Mouse (Mus musculus): ENCODE results near the gene Vmn1r113.
"Not testable (repeated sequence)": the region's sequence is repeated elsewhere in the genome, so short reads cannot be mapped to it uniquely, and the experiment has no call there.

The Vmn1r113 gene

DNA sequence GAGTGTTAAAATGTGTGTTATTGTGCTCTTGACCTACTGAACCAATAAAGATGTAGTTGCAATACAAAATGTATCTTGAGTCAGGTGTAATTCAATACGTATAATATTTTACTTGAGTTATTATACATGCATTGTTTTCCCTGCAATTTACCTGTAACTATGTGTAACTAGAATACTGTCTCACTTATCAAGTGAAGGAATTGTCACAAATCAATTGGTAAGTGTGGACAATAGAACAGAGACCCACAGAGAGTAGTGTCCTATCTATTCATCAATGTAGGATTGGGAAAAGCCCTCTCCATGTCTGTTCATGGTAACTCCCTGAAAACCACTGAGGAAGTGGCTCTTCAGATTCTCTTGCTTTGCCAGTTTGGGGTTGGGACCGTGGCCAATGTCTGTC, at the start of gene Vmn1r113:
Gene Vmn1r113 (plus strand): TSS at position 301 of the 400 bp plus-strand sequence.
- not testable (repeated sequence) for DNase-seq (ENCODE audit: low read depth, low spot score)

DNA sequence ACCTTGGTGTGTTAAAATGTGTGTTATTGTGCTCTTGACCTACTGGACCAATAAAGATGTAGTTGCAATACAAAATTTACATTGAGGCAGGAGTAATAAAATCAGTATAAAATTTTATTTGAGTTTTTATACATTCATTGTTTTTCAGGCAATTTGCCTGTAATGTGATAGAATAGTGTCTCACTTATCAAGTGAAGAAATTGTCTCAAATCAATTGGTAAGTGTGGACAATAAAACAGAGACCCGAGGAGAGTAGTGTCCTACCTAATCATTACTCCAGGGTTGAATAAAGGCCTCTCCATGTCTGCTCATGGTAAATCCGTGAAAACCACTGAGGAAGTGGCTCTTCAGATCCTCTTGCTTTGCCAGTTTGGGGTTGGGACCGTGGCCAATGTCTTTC, 16.2 kb upstream of the Vmn1r113 start, which contains the start of gene Vmn1r112:
Gene Vmn1r112 (plus strand): TSS at position 301 of the 400 bp plus-strand sequence.
- not testable (repeated sequence) for DNase-seq (ENCODE audit: low read depth, low spot score)

DNA sequence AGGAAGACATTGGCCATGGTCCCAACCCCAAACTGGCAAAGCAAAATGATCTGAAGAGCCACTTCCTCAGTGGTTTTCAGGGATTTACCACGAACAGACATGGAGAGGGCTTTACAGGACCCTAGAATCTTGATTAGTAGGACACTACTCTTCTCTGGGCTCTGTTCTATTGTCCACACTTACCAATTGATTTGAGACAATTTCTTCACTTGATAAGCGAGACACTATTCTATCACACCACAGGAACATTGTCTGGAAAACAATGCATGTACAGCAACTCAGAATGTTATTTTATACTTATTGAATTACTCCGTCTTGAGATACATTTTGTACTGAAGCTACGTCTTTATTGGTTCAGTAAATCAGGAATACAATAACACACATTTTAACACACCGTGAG, 25.0 kb downstream of the Vmn1r113 start, which contains the start of gene Vmn1r114:
Gene Vmn1r114 (minus strand): TSS at position 101 of the 400 bp plus-strand sequence.
- not testable (repeated sequence) for DNase-seq (ENCODE audit: low read depth, low spot score)

Data from WW6 (cell line).